Mouse (Mus musculus) naive thymus-derived CD4-positive, alpha-beta T cell, adult 5 months (primary cell): ENCODE measurements around the gene Iqsec2. TPM values are rescaled to one million over a fixed set of nuclear protein-coding genes. Genes with fewer than 3 reads are reported as not detected.

ENCODE experiments used
- polyA plus RNA-seq: library from polyadenylated mRNA; unstranded; fragments of 100-300 nt; shearing (Covaris generic); gene quantifications from one replicate; pipeline ENCODE4 v1.2.1, GENCODE M21; 2017

Gene Iqsec2
- polyA plus RNA-seq: not detected

DNA sequence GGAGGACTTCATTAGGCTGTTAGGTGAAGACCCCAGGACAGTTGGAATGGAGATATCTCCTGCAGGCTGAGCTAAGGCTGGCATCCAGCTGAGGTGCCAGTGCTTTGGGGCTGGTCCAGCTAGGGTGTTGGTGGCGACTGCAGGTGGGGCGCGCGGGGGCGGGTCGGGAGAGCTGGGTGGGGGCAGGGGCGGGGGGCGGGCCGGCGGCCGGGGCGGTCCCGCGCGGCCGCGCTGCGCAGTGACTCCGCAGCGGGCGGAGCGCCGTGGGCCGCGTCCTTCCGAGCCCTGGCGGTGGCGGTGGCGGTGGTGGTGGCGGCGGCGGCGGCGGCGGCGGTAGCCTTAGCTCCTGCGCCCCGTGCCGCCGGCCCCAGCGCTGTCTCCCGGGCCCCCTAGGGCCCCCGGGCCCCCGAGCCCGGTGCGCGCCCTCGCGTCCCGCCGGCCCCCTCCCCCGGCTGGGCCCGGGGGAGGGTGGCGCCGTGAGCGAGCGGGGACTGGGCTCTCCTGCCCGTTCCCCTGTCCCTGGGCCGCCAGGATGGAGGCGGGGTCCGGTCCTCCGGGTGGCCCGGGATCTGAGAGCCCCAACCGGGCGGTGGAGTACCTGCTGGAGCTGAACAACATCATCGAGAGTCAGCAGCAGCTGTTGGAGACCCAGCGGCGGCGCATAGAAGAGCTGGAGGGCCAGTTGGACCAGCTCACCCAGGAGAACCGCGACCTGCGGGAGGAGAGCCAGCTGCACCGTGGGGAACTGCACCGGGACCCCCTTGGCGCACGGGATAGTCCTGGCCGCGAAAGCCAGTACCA is at the start of gene Iqsec2:
Gene Iqsec2, plus strand, starts transcription at position 328 of the 801 bp plus-strand sequence.

DNA sequence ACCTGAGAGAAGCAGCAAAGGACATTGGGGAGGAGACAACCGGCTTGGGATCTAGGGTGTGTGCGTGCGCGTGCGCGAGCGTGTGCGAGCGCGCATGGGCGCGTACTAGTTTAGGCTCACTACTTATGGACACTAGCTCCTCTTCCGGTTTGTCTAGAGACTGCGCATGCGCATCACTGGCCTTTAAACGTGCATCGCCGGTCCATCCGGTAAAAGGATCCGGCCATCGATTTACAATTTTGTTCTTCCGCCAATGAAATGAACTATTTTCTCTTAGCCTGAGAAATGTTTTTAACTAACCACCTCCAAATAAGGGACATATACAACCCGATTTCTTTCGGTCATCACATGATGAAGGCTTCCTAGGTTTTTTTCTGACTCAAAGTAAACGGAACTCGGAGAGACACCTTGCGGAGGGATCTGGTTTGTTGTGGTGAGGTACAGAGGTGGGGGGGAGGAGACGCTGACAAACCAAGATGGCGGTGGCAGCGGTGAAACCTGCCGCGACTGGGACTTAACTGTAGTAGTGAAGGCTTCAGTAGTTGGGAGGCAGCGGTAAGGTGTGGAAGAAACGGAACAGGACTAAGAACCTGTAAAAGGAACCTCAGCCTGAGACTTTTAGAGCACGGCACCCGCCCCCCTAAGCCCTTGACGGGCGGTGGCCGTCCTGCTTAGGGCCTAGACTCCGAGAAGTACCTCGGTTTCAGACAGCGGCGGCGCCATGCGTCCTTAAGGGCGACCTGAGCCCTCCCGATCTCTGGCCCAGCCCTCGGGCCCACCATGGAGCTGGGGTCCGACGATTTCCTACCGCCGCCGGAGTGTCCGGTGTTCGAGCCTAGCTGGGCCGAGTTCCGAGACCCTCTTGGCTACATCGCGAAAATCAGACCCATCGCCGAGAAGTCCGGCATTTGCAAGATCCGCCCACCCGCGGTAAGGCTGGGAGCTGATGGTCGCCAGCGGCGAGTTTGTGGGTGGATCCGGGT is 89.0 kb downstream of the Iqsec2 start, which contains the start of gene Kdm5c:
Gene Kdm5c, plus strand, starts transcription at position 240 of the 983 bp plus-strand sequence.

Other genes with a start within 250 kb of the Iqsec2 start
- gene Hsd17b10, start 142.4 kb upstream of the Iqsec2 start, polyA plus RNA-seq: 57.0 TPM
- gene Ribc1, start 128.0 kb upstream of the Iqsec2 start, polyA plus RNA-seq: 0.53 TPM
- gene Smc1a, start 127.8 kb upstream of the Iqsec2 start, polyA plus RNA-seq: 89.9 TPM
- 54.6 TPM for gene Kdm5c, start 88.8 kb downstream of the Iqsec2 start, polyA plus RNA-seq
- 16.3 TPM for gene Kantr, start 183.2 kb downstream of the Iqsec2 start, polyA plus RNA-seq
- gene Tspyl2, start 198.2 kb downstream of the Iqsec2 start, polyA plus RNA-seq: 60.7 TPM
- gene Gpr173, start 224.4 kb downstream of the Iqsec2 start, polyA plus RNA-seq: not detected